Mouse (Mus musculus): ENCODE results near the gene Trpc4ap.

Gene Trpc4ap

DNA sequence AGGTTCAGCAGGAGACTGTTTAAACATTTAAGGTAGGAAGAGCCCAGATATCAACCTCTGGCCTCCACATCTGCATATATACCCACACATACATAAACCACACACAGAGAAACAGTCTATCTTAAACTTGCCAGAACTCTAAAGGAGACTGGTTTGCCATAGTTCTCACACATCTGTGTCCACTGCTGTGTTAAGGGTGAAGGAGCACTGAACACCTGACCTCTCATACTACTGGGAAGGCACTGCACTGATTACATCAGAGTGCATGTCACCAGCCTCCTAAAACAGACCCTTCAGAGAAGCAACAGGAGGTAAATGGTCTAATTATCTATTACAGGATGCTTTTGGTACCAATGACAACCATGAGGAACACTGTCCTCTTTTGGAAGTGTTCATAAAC is 55.3 kb downstream of the Trpc4ap start:
- DNase-seq, result no peak

DNA sequence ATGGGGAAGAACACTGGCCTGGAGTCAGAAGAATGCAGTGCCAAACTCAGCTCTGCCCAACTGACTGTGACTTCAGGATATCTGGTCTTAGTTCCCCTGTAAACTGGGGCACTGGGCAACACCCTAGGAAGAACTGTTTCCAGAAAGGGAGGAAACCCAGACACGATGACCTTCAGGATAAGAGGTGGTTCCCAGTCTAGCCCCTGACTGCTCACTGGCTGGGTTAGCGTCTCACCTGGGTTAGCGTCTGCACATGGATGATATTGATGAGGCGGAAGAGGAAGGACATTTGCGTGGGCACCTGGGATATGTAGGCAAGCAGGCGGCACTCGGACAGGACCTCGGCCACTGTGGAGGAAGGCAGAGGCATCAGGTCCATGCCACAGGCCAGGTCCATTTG is 56.2 kb downstream of the Trpc4ap start:
- no peak for DNase-seq

DNA sequence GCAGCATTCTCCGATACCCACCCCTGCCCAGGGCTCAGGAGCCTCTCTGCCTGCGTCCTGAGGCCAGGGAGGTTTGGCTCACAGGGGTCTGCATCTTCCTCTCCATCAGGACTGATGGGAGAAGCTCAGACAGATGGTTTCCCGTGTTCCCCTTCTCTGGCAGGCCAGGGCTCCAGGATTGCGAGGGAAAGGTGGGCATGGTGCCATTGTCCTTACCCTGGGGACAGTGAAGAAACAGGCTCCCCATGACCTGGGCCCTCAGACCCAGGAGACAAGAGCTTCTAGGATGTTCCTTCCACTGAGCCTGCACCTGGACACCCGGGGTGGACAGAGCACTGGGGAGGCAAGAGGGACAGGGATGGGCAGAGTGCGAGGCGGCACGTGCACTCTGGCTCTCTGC is 57.6 kb downstream of the Trpc4ap start:
- peak; percentile 47 to 54 for DNase-seq

DNA sequence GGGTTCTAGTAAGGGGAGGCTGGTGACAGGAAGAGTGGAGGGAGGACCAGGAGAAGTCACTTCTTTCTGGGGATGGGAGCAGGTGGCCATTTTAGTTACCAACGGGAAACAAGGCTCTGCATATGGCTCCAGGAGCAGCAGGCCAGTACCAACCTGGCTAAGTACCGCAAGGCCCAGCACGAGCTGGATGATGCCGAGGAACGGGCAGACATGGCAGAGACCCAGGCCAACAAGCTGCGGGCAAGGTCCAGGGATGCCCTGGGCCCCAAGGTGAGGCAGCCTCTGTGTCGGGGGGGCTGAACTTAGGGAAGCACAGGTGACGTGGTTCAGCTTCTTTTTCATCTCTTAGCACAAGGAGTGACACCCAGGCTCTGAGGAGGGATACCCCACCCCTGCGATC is 58.5 kb downstream of the Trpc4ap start:
- DNase-seq, result peak; percentile 68 to 80

DNA sequence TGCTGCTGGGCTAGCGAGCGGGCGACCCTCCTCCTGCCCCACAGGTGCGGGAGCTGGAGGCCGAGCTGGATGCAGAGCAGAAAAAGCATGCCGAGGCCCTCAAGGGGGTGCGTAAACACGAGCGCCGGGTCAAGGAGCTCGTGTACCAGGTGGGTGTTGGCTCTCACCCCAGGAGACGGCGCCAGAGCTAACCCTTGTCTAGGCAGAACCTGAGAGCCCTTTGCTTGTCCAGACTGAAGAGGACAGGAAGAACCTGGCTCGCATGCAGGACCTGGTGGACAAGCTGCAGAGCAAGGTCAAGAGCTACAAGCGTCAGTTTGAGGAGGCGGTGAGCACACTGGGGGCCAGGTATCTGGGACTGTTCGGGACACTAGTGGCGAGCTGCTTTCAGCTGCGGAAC is 59.1 kb downstream of the Trpc4ap start:
- DNase-seq, result peak in 1 of 2 experiments; percentile 40

DNA sequence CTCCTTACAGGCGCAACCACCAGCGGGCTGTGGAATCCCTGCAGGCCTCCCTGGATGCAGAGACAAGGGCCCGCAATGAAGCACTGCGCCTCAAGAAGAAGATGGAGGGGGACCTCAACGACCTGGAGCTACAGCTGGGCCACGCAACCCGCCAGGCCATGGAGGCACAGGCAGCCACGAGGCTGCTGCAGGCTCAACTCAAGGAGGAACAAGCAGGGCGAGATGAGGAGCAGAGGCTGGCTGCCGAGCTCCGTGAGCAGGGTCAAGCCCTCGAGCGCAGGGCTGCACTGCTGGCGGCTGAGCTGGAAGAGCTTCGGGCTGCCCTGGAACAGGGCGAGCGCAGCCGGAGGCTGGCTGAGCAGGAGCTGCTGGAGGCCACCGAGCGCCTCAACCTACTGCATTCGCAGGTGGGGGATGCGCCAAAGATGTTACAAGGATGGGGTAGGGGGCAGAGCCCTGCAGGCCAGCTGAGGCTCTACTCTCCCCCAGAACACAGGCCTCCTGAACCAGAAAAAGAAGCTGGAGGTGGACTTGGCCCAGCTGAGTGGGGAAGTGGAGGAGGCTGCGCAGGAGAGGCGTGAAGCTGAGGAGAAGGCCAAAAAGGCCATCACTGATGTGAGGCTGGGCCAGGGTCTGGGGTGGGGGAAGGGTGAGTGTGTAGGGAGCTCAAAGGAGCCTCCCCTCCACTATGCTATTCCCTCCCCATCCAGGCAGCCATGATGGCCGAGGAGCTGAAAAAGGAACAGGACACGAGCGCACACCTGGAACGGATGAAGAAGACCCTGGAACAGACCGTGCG is 59.8 kb downstream of the Trpc4ap start:
- DNase-seq, result peak; percentile 36 to 46

DNA sequence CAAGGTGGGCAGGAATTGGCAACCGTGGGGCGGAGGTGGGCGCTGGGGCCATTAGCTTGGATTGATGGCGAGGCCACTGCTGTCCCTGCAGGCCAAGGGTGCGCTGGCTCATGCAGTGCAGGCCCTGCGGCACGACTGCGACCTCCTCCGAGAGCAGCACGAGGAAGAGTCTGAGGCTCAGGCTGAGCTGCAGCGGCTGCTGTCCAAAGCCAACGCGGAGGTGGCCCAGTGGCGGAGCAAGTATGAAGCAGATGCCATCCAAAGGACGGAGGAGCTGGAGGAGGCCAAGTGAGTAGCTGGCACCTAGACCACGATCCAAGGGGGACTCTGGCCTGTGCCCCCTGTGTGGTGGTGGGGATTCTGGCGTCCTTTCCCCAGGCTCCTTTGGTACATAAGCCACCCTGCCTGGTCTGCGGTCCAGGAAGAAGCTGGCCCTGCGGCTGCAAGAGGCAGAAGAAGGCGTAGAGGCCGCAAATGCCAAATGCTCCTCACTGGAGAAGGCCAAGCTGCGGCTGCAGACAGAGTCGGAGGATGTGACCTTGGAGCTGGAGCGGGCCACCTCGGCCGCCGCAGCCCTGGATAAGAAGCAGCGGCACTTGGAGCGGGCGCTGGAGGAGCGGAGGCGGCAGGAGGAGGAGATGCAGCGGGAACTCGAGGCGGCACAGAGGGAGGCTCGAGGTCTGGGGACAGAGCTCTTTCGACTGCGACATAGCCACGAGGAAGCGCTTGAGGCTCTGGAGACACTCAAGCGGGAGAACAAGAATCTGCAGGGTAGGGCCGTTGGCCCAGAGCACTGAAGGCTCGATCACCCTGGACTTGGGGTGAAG is 61.4 kb downstream of the Trpc4ap start:
- DNase-seq, result peak; percentile 61 to 70

DNA sequence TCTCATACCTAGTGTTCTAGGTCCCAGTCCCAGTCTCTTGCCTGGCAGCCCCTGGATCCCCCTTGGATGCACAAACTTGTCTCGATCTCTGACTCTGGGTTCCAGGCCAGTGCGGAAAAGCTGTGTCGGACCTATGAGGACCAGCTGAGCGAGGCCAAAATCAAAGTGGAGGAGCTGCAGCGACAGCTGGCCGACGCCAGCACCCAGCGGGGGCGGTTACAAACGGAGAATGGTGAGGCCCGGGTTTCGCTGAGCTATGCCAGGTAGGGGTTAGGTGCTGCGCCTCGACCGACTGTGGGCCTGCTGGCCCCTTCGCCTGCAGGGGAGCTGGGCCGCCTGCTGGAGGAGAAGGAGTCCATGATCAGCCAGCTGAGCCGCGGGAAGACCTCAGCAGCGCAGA is 62.0 kb downstream of the Trpc4ap start:
- DNase-seq, result peak in 1 of 2 experiments; percentile 62

DNA sequence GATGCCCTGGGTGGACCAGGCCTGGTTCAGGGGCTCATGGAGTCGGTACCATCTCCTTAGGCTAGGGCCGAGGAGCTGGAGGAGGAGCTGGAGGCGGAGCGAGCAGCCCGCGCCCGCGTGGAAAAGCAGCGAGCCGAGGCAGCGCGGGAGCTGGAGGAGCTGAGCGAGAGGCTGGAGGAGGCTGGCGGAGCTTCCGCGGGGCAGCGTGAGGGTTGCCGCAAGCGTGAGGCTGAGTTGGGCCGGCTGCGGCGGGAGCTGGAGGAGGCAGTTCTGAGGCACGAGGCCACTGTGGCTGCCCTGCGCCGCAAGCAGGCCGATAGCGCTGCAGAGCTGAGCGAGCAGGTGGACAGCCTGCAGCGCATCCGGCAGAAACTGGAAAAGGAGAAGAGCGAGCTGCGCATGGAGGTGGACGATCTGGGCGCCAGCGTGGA is 62.9 kb downstream of the Trpc4ap start:
- peak; percentile 78 to 81 for DNase-seq

DNA sequence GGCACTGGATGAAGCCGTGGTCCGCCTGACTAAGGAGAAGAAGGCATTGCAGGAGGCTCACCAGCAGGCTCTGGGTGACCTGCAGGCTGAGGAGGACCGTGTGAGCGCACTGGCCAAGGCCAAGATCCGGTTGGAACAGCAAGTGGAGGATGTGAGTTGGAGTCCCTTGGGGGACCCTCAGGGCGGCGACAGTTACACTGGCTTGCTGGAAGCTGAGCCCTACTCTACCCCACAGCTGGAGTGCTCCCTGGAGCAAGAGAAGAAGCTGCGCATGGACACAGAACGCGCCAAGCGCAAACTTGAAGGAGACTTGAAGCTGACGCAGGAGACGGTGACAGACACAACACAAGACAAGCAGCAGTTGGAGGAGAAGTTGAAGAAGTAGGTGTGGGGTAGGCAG is 63.7 kb downstream of the Trpc4ap start:
- peak in 1 of 2 experiments; percentile 25 for DNase-seq

DNA sequence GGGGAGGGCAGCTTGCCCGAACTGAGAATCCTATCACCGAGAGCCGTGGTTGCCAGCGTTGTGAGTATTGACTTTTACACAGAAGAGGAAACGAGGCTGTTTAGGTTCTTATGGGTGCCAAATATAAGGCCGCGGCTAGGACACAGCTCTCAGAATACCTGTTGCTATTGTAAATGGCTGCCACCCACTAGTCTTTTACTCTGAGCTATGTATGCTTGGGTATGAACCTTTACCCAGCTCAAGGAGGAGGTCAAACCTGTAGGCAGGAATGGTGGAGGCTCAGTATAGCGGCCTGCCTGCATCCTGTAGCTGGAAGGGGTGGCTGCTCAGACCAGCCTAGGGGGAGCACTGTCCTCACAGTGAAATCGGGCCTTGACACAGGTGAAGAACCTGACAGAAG is 64.1 kb downstream of the Trpc4ap start:
- no peak for DNase-seq

DNA sequence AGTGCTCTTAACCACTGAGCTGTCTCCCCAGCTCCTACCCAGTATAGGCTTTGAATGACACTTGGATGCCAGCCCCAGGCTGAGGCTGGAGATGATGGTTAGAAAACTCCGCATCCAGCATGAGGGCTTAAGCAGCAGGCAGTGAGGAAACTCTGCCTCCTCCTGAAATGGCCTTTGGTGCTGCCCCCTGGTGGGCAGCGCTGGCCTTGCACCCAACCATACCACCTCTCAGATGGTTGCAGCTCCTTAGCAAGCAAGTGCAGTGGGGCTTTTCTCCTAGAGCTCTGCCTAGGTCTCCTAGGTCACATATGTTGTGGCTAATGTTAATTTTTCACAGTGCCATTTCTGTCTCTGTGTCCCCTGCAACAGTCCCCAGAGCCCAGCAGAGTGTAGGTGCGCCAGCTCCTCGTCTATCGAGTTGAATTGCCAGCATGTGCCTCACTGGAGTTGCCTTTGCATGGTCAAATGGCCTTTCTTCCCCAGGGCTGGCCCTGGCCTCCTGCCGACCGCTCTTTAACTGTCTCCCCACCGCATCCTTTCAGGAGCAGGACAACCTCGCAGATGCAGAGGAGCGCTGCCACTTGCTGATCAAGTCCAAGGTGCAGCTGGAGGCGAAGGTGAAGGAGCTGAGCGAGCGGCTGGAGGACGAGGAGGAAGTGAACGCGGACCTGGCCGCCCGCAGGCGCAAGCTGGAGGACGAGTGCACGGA is 65.0 kb downstream of the Trpc4ap start:
- peak; percentile 87 to 92 for DNase-seq

DNA sequence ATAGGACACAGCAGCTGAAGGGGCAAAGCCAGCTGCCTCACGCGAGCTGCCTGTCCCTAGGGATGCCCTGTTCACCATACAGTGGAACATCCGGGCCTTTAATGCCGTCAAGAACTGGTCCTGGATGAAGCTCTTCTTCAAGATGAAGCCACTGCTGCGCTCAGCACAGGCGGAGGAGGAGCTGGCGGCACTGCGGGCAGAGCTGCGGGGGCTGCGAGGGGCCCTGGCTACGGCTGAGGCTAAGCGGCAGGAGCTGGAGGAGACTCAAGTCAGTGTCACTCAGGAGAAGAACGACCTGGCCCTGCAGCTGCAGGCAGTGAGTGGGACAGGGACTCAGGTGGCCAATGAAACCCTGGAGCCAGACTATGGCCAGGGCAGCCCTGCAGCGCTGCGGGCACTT is 65.9 kb downstream of the Trpc4ap start:
- peak; percentile 38 to 46 for DNase-seq

DNA sequence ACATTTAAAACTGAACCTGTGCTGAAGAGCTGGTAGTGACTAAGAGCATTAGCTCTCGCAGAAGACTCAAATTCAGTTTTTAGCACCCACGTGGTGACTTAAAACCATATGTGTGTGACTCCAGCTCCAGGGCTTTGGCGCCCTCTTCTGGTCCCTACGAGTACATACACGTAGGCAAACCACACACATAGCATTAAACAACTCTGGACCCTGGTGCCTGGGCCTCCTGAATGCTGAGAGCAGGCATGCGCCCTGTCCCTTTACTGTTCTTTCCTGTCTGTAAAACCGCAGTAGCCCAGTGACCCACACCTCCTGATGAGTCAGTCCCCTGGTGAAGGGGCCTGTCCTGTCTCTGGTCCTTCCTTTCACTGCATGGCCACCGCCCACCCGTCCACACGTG is 67.5 kb downstream of the Trpc4ap start:
- DNase-seq, result peak; percentile 43 to 62

DNA sequence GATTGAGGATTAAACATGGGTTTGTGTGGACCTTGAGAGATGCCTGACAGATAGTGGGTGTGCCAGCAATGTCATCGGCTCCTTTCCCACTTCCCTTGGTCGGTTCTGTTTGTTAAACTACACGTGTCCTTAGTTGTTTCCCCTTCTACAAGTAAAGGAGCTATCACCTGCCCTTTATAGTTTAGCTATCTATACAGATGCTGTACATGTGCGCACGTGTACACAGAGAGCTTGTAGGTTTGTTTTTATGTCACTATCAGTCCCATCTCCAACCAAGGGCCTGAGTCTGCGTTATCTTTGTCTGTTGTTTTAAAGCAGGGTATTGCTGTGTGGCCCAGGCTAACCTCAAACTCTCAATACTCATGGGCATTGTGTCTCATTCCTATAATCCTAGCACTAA is 68.2 kb downstream of the Trpc4ap start:
- no peak for DNase-seq

DNA sequence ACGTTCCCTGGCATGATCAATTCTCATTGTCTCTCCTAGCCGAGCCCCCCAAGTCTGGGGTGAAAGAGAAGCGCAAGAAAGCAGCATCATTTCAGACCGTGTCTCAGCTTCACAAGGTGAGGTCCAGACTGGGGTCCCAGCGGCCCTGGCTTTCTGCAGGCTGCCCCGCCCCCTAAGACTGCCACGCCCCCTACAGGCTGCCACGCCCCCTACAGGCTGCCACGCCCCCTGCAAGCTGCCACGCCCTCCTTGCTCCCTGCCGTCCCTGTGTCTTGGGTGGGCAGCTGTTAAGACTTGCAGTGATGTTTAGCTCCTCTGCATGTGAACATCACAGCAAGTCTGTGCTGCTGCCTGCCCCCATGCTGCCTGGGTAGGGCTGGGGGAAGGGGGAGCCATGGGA is 69.6 kb downstream of the Trpc4ap start:
- DNase-seq, result no peak

DNA sequence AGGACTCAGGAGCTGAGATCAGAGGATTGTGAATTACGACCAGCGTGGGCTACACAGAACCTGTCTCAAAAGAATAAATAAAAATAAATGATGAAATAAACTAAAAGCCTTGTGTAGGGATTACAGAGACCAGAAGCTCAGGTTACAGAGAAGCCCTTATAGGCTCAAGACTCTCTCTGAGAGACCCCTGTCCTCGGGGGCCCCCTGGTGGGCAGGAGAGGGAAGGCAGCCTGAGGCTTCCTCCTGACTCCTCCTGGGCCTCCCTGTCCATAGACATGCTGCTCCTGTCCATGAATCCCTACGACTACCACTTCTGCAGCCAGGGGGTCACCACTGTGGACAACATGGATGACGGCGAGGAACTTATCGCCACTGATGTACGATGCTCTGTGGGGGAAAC is 72.4 kb downstream of the Trpc4ap start:
- peak; percentile 95 to 98 for DNase-seq

DNA sequence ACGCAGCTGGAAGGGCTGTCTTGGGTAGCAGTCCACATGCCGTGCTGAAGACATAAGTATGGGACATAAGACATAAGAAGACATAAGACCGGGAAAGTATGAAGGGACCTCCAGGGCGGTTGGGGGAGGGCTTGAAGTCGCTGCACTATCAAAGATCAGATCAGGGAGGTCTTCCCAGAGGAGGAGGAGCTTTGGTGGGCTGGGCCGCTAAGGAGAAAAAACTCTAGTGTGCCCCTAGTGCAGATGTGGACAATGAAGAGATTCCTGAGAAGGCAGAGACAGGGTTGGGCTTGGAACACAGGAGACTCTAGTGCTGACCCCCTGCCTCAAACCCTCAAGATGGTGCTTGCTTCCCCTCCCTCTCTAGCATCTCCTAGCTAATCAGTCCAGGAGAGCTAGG is 75.2 kb downstream of the Trpc4ap start:
- no peak for DNase-seq

DNA sequence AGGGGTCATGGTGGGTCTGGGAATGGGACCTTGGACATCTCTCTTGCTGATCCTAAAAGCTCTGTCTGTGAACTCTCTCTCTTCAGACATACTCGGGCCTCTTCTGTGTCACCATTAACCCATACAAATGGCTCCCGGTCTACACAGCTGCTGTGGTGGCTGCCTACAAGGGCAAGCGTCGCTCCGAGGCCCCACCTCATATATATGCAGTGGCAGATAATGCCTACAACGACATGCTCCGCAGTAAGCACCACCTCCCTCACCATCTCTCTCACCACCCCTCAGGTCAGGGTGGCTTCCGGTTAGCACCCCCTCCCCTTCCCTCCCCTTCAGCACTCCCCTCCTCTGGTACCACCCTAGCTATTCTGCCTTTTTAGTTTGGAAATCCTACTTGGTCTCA is 78.2 kb downstream of the Trpc4ap start:
- no peak for DNase-seq

DNA sequence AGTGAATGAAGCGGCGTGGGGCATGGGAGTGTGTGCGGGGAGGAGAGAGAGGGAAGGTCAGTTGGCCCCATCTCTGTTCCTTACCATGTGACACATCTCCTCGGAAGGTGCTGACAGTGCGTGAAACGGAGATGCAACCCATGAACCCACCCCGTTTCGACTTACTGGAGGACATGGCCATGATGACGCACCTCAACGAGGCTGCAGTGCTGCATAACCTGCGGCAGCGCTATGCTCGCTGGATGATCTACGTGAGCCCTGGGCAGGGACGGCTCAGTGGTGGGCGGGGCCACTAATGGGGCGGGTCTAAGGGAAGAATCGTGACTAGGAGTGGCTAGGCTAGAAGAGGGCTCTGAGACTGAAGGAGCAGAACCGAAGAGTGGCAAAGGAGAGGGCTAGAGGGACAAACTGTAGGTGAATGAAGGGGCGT is 78.8 kb downstream of the Trpc4ap start:
- DNase-seq, result peak; percentile 69 to 82

DNA sequence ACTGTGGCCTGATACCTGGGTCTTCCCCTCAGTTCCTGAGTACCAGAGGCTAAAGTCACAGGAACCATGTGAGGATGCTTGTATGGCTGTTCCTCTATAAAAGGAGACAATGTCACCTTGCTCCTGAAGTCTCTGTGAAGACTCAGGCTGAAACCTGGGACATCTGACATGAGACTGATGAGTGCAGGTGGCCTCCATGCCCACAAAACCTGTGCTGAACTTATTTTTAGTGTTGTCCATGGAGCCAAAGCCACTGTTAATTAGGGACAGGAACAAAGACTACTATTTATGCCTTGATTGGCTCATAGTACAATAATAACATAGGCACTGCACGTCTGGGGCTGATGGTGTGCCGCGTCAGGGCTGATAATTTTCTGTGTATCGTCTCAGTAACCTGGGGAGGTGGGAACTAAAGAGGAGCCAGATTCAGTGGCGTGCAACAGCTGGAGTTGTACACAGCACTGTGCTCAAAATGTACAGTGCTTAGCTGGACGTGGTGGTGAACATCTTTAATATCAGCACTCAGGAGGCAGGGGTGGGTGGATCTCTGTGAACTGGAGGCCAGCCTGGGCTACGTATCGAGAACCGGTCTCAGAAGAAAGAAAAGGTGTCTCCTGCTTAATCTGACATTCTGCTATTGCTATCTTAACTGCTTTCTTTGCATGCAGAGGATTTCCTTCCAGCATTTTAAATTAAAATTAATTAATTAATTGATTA is 80.2 kb downstream of the Trpc4ap start:
- DNase-seq, result no peak

DNA sequence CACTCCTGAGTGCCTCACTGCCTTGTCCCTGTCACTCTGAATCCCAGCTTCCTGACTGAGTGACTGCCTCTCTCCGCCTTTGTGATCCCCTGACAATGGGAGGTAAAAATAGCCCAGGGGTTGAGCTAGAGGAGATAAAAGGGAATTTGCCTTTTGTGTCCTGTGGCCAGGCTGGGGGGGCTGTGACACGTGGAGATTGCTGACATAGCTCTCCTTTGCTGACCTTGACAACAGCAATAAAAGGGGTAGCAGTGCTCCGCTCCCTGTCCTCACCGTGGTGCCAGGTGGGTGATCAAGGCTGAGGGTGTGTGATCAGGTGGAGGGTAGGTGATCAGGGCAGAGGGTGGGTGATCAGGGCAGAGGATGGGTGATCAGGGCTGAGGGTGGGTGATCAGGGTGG is 81.2 kb downstream of the Trpc4ap start, which contains the start of gene Myh7b:
Gene Myh7b (plus strand): TSS at position 235 of the 400 bp plus-strand sequence.
- DNase-seq, result no peak

DNA sequence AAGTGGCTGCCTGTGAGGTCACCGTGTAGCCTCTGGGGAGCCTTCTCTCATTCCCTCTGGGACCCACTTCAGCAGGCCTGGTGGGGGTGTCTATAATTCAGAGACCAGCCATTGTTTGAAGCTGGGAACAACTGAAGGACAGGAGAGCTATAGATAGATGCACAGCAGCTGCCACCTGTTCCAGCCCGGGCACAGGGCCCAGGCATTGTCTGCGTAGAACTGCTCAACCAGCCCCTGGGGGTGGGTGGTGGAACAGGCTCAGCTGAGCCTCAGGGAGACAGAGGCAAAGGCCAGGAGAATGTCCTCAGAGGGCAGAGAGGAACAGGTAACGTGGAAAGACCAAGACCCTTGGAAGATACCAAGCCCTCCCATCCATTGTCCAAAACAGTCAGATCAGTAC is 85.8 kb downstream of the Trpc4ap start:
- DNase-seq, result peak in 1 of 2 experiments; percentile 26

Data from cerebellum, postnatal 14 days (tissue).